Mouse (Mus musculus): ENCODE data around the gene Emc10.

GRCm38 (mm10) chr7:44463556-44464225, 32.6 kb downstream of the Emc10 start:
- TF ChIP-seq POLR2A (IDR thresholded peaks at IDR 0.05; ENCODE audit: insufficient read depth, low read length), result no peak
- TF ChIP-seq EP300 (IDR thresholded peaks at IDR 0.05; ENCODE audit: insufficient read depth, low read depth, low read length), result no peak
- no peak for TF ChIP-seq CTCF (IDR thresholded peaks at IDR 0.05; ENCODE audit: low read depth, low read length)
